Mouse (Mus musculus) neural tube, embryonic 14.5 days (tissue): ENCODE data around the gene Gm49661. TPM values are rescaled to one million over a fixed set of nuclear protein-coding genes. Genes with fewer than 3 reads are reported as not detected.

Source experiments
- ATAC-seq: fragments of 200-750 bp; cut with Nextera tagmentation; 2 replicates; pipeline ENCODE4 v1.8.0; 2017; ENCODE audit warnings: low read depth, mild to moderate bottlenecking, moderate TSS enrichment, moderate library complexity
- H3K27ac ChIP-seq: fragments of 300-500 bp; sonication (generic); 2 replicates; pipeline ENCODE4 v1.5.1; 2014; ENCODE audit warnings: low read depth, mild to moderate bottlenecking, control low read depth, low read length, moderate library complexity, mixed read lengths
- H3K27me3 ChIP-seq: fragments of 300-500 bp; sonication (generic); 2 replicates; pipeline ENCODE4 v1.6.1; 2014; ENCODE audit warnings: low read length; ENCODE audit not compliant: control insufficient read depth, insufficient read depth
- H3K36me3 ChIP-seq: fragments of 300-500 bp; sonication (generic); 2 replicates; pipeline ENCODE4 v1.6.1; 2014; ENCODE audit warnings: low read length, mixed read lengths; ENCODE audit not compliant: control insufficient read depth, insufficient read depth
- H3K4me1 ChIP-seq: fragments of 300-500 bp; sonication (generic); 2 replicates; pipeline ENCODE4 v1.6.1; 2014; ENCODE audit warnings: low read length; ENCODE audit not compliant: control insufficient read depth, insufficient read depth
- H3K4me2 ChIP-seq: fragments of 300-500 bp; sonication (generic); 2 replicates; pipeline ENCODE4 v1.6.1; 2014; ENCODE audit warnings: mild to moderate bottlenecking, low read depth, low read length, control low read depth
- H3K4me3 ChIP-seq: fragments of 300-500 bp; sonication (generic); 2 replicates; pipeline ENCODE4 v1.5.1; 2014; ENCODE audit warnings: low read depth, low read length, control low read depth, mixed read lengths
- H3K9ac ChIP-seq: fragments of 300-500 bp; sonication (generic); replicated peaks from 2 replicates; pipeline ENCODE4 v1.6.1; 2014; ENCODE audit warnings: low read depth, mild to moderate bottlenecking, control low read depth, low read length, mixed read lengths
- H3K9me3 ChIP-seq: fragments of 300-500 bp; sonication (generic); 2 replicates; pipeline ENCODE4 v1.6.1; 2016; ENCODE audit warnings: low read length; ENCODE audit not compliant: control insufficient read depth
- WGBS: fragments of 180-500 bp; shearing (Covaris S2); extraction: QIAGEN DNeasy Blood & Tissue Kit; methylation state at CpG from one replicate; pipeline ENCODE4 v1.1.7; 2014; 5-methylcytosine and 5-hydroxymethylcytosine counted together
- polyA plus RNA-seq: library from polyadenylated mRNA; unstranded; fragments of >200 nt; fragmentation: Nextera tagmentation; extraction: Ambion mirVana; gene quantifications from 2 replicates; pipeline ENCODE4 v1.2.1, GENCODE M21; 2014

Gm49661 gene
- polyA plus RNA-seq, 1 experiment from 2014 or later = not detected

DNA sequence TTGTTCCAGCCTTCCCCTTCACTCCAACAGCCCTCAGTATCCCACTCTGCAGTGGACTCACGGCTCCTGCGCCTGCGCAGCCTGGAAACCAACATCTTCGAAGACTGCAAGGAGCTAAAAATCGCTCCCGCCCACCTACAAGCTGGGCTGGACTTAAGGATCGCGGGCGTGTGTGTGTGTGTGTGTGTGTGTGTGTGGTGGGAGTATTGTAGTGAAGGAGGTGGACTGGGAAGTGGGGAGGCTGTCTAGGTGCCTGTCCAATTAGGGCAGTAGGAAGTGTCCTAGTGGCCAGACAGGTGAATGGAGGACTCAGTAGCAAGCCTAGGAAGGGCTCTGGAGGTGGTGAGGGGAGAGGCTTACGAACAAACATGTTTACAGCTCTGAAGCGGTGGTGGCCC lies 24.0 kb downstream of the Gm49661 start:
- peak overlapping the region; percentile 79 for H3K27ac ChIP-seq
- H3K4me1 ChIP-seq = 0 out of 2 replicates have a peak, but pooled peaks cover 4% of the 10 kb centered on the region
- H3K9ac ChIP-seq = peak overlapping the region; percentile 84
- H3K27me3 ChIP-seq = peaks cover 5% of the 10 kb centered on the region; the same call in 1 of the 2 replicates
- H3K36me3 ChIP-seq = no peaks in the 10 kb centered on the region
- peak overlapping the region; percentile 69 for H3K4me3 ChIP-seq
- peak overlapping the region; percentile 69 for H3K4me2 ChIP-seq
- WGBS = 2% methylated on average over 11 of the region's 11 CpGs
- H3K9me3 ChIP-seq = no peaks in the 10 kb centered on the region
- ATAC-seq = peak; percentile 59

DNA sequence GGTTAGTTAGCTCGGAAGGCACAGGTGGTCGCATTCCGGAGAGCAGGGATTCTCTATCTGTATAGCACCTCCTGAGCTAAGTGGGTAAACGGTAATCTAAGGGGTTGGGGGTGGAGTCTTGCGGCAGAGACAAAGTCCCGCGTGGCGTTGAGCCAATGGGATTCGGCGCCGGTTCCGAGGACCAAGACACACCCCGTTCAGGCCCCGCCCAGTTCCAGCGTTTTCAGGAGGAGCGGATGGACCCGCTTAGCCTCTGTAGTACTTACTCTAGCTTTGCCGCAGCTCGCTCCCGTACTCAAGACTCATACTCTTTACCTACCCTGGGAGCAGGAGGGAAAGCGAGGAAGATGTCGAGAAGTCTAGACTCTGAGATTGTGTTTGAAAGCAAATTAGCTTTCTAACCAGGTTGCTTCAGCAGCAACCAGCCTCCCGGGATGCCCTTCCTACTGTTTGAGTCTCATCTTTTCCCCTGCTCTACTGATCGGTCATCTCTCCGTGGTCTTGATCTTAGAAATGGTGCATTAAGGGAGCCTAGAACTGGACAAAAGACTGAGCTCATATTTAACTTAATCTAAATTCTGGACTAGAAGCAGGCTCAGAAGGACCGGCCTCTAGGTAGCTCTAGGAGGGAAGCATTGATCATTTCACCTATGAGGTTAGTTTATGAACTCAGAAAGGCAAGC lies 24.6 kb downstream of the Gm49661 start:
- no peaks in the 10 kb centered on the region for H3K36me3 ChIP-seq
- WGBS = 3% methylated on average over 26 of the region's 26 CpGs
- H3K9ac ChIP-seq = 0 out of 2 replicates have a peak overlapping the region, but pooled peaks have one; percentile 84
- H3K4me3 ChIP-seq = peak overlapping the region; percentile 69
- ATAC-seq = 0 out of 2 replicates have a peak, but pooled peaks have one; percentile 29
- H3K4me1 ChIP-seq = 0 out of 2 replicates have a peak, but pooled peaks cover 4% of the 10 kb centered on the region
- H3K27ac ChIP-seq = no peak overlapping the region
- H3K27me3 ChIP-seq = peaks cover 5% of the 10 kb centered on the region; the same call in 1 of the 2 replicates
- peak overlapping the region; percentile 69 for H3K4me2 ChIP-seq
- H3K9me3 ChIP-seq = no peaks in the 10 kb centered on the region

DNA sequence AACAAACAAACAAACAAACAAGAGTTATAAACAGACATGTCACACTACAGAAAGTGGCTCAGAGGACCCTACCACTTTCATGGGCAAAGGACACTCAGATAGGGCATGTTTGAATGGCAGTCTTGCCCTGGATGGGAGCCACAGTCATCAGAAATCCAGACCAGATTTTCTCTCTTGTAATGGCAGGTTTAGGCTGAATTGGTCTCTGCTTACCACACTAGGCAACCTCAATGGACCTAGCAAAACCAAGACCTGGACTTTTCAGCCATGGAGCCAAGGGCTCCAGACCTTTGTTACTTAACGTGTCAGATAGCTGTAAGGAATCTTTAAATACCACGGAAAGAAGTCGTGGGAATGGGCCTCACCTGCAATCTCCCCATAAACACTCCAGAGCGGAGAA lies 25.5 kb downstream of the Gm49661 start:
- no peaks in the 10 kb centered on the region for H3K36me3 ChIP-seq
- H3K4me2 ChIP-seq = peak overlapping the region; percentile 69; the same call in 1 of the 2 replicates
- no peaks in the 10 kb centered on the region for H3K9me3 ChIP-seq
- H3K9ac ChIP-seq = no peak overlapping the region
- no peak overlapping the region for H3K27ac ChIP-seq
- WGBS = 20% methylated on average over 4 of the region's 4 CpGs
- no peak for ATAC-seq
- H3K4me1 ChIP-seq = 0 out of 2 replicates have a peak, but pooled peaks cover 4% of the 10 kb centered on the region
- H3K4me3 ChIP-seq = no peak overlapping the region
- H3K27me3 ChIP-seq = peaks cover 5% of the 10 kb centered on the region; the same call in 1 of the 2 replicates

DNA sequence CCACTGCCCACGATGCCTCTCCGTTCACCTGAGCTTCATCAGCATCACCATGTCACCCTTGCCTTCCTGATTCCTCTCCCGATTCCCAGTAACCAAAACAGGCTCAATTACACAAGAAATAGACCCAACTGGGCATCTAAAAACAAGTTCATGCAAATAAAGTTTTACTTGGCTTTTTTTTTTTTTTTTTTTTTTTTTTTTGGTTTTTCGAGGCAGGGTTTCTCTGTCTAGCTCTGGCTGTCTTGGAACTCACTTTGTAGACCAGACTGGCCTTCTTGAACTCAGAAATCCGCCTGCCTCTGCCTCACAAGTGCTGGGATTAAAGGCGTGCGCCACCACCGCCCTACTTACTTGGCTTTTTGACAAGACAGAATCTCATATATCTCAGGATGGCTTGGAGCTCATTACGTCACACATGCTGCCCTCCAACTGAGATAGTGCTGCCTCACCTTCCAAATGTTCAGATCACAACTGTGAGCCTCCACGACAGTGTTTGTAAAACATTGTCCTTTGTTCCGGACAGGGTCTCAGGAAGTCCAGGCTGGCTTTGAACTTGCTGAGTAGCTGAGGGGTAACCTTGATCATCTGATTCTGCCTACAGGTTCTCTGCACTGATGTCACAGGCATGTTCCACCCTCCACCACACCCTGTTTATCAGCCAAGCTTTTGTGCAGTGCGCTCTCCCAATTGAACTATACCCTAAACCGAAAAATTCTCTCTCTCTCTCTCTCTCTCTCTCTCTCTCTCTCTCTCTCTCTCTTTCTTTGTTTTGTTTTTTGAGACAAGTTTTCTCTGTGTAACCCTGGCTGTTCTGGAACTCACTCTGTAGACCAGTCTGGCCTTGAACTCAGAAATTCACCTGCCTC lies 31.4 kb downstream of the Gm49661 start:
- ATAC-seq = no peak
- WGBS = 60% methylated on average over 13 of the region's 13 CpGs

DNA sequence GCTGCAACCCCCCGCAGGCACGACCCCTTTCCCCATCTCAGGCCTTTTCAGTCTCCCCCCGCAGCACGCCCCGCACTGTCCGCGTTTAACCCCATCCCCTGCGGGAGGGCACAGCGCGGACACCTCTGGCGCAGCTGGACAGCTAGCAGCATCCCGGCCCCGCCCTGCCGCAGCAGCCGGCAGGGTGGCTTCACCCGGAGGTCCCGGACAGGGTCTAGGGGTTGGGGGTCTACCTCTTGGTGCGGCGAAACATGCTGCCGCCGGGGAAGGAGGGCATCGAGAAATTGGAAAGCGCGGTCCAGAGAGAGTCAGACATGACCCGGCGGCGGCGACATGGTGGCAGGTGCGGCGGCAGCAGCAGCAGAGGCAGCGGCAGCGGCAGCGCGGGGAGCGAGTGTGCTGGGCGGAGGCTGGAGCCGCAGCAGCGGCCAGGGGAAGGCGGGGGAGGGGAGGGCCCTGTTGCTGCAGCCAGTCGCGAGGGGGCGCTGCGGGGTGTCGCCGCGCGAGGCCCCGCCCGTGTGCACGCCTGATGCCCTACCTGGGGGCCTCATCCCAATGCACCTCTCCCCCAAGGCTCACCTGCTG lies 32.2 kb downstream of the Gm49661 start, which contains the start of gene Mast1:
Gene Mast1 (minus strand): TSS at position 398 of the 585 bp plus-strand sequence.
- peaks cover 2% of the 10 kb centered on the region; the same call in 1 of the 2 replicates for H3K27me3 ChIP-seq
- peak within 1 kb of the TSS; percentile 98 for H3K4me3 ChIP-seq
- peak; percentile 59 for ATAC-seq
- peak within 1 kb of the TSS; percentile 97 for H3K4me2 ChIP-seq
- H3K9ac ChIP-seq = peak within 1 kb of the TSS; percentile 99
- peaks cover 5% of the 10 kb centered on the region; the same call in 1 of the 2 replicates for H3K36me3 ChIP-seq
- H3K4me1 ChIP-seq = peaks cover 22% of the 10 kb centered on the region
- WGBS = under 1% methylated on average over 40 of the region's 50 CpGs
- H3K9me3 ChIP-seq = no peaks in the 10 kb centered on the region
- peak within 1 kb of the TSS; percentile 96 for H3K27ac ChIP-seq

More for the DNA sequence above, 31.4 kb downstream of the Gm49661 start:
- H3K4me1 ChIP-seq = peaks cover 22% of the 10 kb centered on the region
- no peaks in the 10 kb centered on the region for H3K9me3 ChIP-seq
- H3K9ac ChIP-seq = peak overlapping the region; percentile 99
- peak overlapping the region; percentile 98 for H3K4me3 ChIP-seq
- H3K27me3 ChIP-seq = peaks cover 2% of the 10 kb centered on the region; the same call in 1 of the 2 replicates
- no peaks in the 10 kb centered on the region; the same call in 1 of the 2 replicates for H3K36me3 ChIP-seq
- peak overlapping the region; percentile 96; the same call in 1 of the 2 replicates for H3K27ac ChIP-seq
- peak overlapping the region; percentile 97 for H3K4me2 ChIP-seq

DNA sequence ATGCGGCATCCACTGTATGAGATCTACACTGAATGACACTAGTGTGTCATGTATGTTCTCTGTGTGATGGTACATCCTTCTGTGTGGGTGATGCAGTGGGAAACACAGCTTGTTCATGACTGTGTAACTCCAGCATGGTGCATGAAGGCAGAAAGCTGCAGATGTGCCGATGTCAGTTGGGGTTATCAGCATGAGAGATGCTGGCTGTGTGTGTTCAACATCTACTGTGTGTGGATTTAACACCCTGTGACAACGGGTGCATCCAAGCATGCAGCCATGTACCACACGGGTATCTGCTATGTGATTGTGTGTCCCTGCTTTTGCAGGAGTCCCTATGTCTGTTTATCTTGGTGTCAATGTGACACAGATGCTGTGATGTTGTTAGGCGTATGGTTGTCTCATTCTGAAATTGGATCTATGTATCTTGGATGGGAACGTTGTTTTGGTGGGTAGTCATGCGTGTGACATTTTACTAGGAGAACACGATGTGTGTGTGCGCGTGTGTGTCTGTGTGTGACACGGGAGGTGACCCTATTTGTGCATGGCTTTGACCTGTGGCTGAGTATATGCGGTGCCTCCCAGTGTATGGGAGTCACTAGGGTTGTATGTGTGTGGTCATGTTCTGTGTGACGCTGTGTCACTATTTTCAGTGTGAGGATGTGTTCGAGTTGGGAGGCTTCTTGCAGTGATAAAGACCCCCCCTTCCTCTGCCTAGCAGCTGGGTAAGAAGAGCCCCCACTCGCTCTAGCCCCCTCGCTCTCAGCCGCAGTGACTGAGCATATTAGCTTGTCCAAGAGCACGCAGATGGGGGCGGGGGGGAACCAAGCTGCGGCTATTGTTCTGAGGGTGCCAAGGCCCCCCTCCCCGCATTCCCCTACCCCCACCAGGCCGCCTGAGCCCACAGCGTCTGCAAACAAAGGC lies 32.9 kb downstream of the Gm49661 start:
- ATAC-seq = peak; percentile 55
- H3K27me3 ChIP-seq = peaks cover 2% of the 10 kb centered on the region; the same call in 1 of the 2 replicates
- H3K9me3 ChIP-seq = no peaks in the 10 kb centered on the region
- WGBS = 11% methylated on average over 23 of the region's 23 CpGs
- H3K4me2 ChIP-seq = peak overlapping the region; percentile 97
- H3K36me3 ChIP-seq = peaks cover 5% of the 10 kb centered on the region; the same call in 1 of the 2 replicates
- H3K9ac ChIP-seq = peak overlapping the region; percentile 99
- H3K27ac ChIP-seq = peak overlapping the region; percentile 96
- peaks cover 22% of the 10 kb centered on the region for H3K4me1 ChIP-seq
- H3K4me3 ChIP-seq = peak overlapping the region; percentile 98

DNA sequence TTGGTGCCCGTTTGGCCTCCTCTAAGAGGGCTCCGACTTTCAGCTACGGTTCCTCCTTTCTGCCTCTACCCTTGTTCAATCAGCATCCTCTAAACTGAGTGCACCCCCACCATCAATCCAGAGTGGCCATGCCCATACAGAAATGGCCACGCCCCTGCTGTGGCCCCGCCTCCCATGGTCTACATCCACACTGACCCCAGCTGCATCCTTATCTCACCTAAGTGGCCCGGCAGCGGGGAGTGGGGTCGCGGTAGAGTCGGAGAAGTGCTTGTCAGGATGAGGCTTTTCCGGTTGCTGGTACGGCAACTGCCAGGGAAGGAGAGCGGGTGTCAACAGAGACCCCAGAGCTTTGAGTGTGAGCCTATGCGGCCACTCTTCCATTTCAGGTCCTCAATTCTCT lies 33.7 kb downstream of the Gm49661 start:
- H3K36me3 ChIP-seq = peaks cover 8% of the 10 kb centered on the region; the same call in 1 of the 2 replicates
- peak overlapping the region; percentile 96 for H3K27ac ChIP-seq
- WGBS = 3% methylated on average over 14 of the region's 14 CpGs
- peaks cover 2% of the 10 kb centered on the region; the same call in 1 of the 2 replicates for H3K27me3 ChIP-seq
- peak overlapping the region; percentile 99 for H3K9ac ChIP-seq
- ATAC-seq = peak; percentile 28
- peak overlapping the region; percentile 97 for H3K4me2 ChIP-seq
- H3K4me1 ChIP-seq = peaks cover 22% of the 10 kb centered on the region
- no peaks in the 10 kb centered on the region for H3K9me3 ChIP-seq
- H3K4me3 ChIP-seq = peak overlapping the region; percentile 98
